Mouse (Mus musculus) limb, embryonic 14.5 days (tissue): ENCODE measurements around the gene U2af1. TPM values are rescaled to one million over a fixed set of nuclear protein-coding genes. Genes with fewer than 3 reads are reported as not detected.

ENCODE experiments used
- ATAC-seq: fragments of 200-750 bp; cut with Nextera tagmentation; 2 replicates; pipeline ENCODE4 v1.8.0; 2017; ENCODE audit warnings: low read depth, moderate number of reproducible peaks, moderate TSS enrichment; ENCODE audit not compliant: low FRiP score
- DNase-seq: peaks from one replicate; pipeline ENCODE4 v3.0.0-alpha.2; 2015; ENCODE audit warnings: low spot score
- H3K27ac ChIP-seq: fragments of 300-500 bp; sonication (generic); replicated peaks from 2 replicates; pipeline ENCODE4 v1.5.1; 2014; ENCODE audit warnings: low read depth, mild to moderate bottlenecking, low read length, moderate library complexity, mixed read lengths
- H3K27me3 ChIP-seq: fragments of 300-500 bp; sonication (generic); 2 replicates; pipeline ENCODE4 v1.6.1; 2014; ENCODE audit warnings: low read length, mixed read lengths; ENCODE audit not compliant: control insufficient read depth, insufficient read depth
- H3K36me3 ChIP-seq: fragments of 300-500 bp; sonication (generic); 2 replicates; pipeline ENCODE4 v1.6.1; 2014; ENCODE audit warnings: mild to moderate bottlenecking, low read length, moderate library complexity, mixed read lengths; ENCODE audit not compliant: control insufficient read depth, insufficient read depth
- H3K4me1 ChIP-seq: fragments of 300-500 bp; sonication (generic); 2 replicates; pipeline ENCODE4 v1.6.1; 2014; ENCODE audit warnings: antibody characterized with exemption, low read length, mixed read lengths; ENCODE audit not compliant: control insufficient read depth, insufficient read depth
- H3K4me2 ChIP-seq: fragments of 300-500 bp; sonication (generic); replicated peaks from 2 replicates; pipeline ENCODE4 v1.6.1; 2014; ENCODE audit warnings: low read depth, mild to moderate bottlenecking, low read length, moderate library complexity; ENCODE audit not compliant: severe bottlenecking
- H3K4me3 ChIP-seq: fragments of 300-500 bp; sonication (generic); replicated peaks from 2 replicates; pipeline ENCODE4 v1.5.1; 2014; ENCODE audit warnings: low read length
- H3K9ac ChIP-seq: fragments of 300-500 bp; sonication (generic); 2 replicates; pipeline ENCODE4 v1.6.1; 2014; ENCODE audit warnings: mild to moderate bottlenecking, low read depth, low read length, moderate library complexity; ENCODE audit not compliant: severe bottlenecking
- H3K9me3 ChIP-seq: fragments of 300-500 bp; sonication (generic); 2 replicates; pipeline ENCODE4 v1.6.1; 2016; ENCODE audit warnings: low read length; ENCODE audit not compliant: control insufficient read depth
- POLR2A ChIP-seq: fragments of 200-500 bp; IDR thresholded peaks from 2 replicates; pipeline ENCODE4 v1.8.0; 2012; ENCODE audit warnings: inconsistent platforms, mild to moderate bottlenecking, moderate library complexity, borderline replicate concordance; ENCODE audit not compliant: insufficient read depth, insufficient read length; ENCODE audit errors: extremely low read depth
- WGBS: fragments of 180-500 bp; shearing (Covaris S2); extraction: QIAGEN DNeasy Blood & Tissue Kit; methylation state at CpG from one replicate; pipeline ENCODE4 v1.1.7; 2014; 5-methylcytosine and 5-hydroxymethylcytosine counted together
- polyA plus RNA-seq, 2 experiments: library from polyadenylated mRNA; depleted of rRNA in 1 of 2; stranded (reverse) in 1 of 2; unstranded in 1 of 2; fragments of >200 nt; fragmentation: Nextera tagmentation in 1 of 2; extraction: Ambion mirVana in 1 of 2; gene quantifications; 2 replicates each; pipeline versions ENCODE4 v1.2.1 to v1.2.3; 2012 to 2014

U2af1 gene
- polyA plus RNA-seq, 2 experiments = 151 to 345 TPM

- no peak for TF ChIP-seq POLR2A
- Histone ChIP-seq H3K4me3 (peak overlapping the region; percentile 55; the same call in 1 of the 2 replicates), H3K36me3 (no peaks in the 10 kb centered on the region), H3K4me2 (no peak overlapping the region; the same call in 1 of the 2 replicates), H3K9me3 (no peaks in the 10 kb centered on the region), H3K4me1 (peaks cover 8% of the 10 kb centered on the region), H3K27me3 (peaks cover 17% of the 10 kb centered on the region), H3K27ac (no peak overlapping the region), H3K9ac (no peak overlapping the region)
- DNase-seq (no peak), ATAC-seq (no peak)
- WGBS = 49% methylated on average over 11 of the region's 11 CpGs
Observed at GRCm38 (mm10) chr17:31635781-31636180, 22.9 kb downstream of the U2af1 start.

GRCm38 (mm10) chr17:31634896-31635295 is 23.8 kb downstream of the U2af1 start:
- no peak overlapping the region for H3K4me2 ChIP-seq
- WGBS = 74% methylated on average over 5 of the region's 5 CpGs
- no peaks in the 10 kb centered on the region for H3K36me3 ChIP-seq
- H3K27ac ChIP-seq = no peak overlapping the region
- no peak overlapping the region for H3K9ac ChIP-seq
- H3K4me3 ChIP-seq = no peak overlapping the region
- peaks cover 17% of the 10 kb centered on the region for H3K27me3 ChIP-seq
- ATAC-seq = no peak
- peaks cover 8% of the 10 kb centered on the region for H3K4me1 ChIP-seq
- TF ChIP-seq POLR2A = no peak
- DNase-seq = no peak
- H3K9me3 ChIP-seq = no peaks in the 10 kb centered on the region

- H3K9ac ChIP-seq = no peak overlapping the region
- DNase-seq (no peak), ATAC-seq (no peak)
- no peak overlapping the region for H3K4me3 ChIP-seq
- no peak overlapping the region for H3K27ac ChIP-seq
- no peaks in the 10 kb centered on the region for H3K9me3 ChIP-seq
- no peaks in the 10 kb centered on the region for H3K36me3 ChIP-seq
- no peak overlapping the region for H3K4me2 ChIP-seq
- H3K27me3 ChIP-seq = peaks cover 17% of the 10 kb centered on the region
- TF ChIP-seq POLR2A = no peak
- 80% methylated on average over 6 of the region's 6 CpGs for WGBS
- H3K4me1 ChIP-seq = peaks cover 8% of the 10 kb centered on the region
Observed at GRCm38 (mm10) chr17:31633007-31633406, 25.7 kb downstream of the U2af1 start.

GRCm38 (mm10) chr17:31631081-31631800 is 27.5 kb downstream of the U2af1 start:
- no peak for TF ChIP-seq POLR2A

GRCm38 (mm10) chr17:31627961-31628360 is 30.7 kb downstream of the U2af1 start:
- WGBS = 98% methylated on average over 2 of the region's 2 CpGs
- Histone ChIP-seq H3K27me3 (no peaks in the 10 kb centered on the region), H3K9ac (no peak overlapping the region), H3K4me3 (no peak overlapping the region), H3K9me3 (no peaks in the 10 kb centered on the region; the same call in 1 of the 2 replicates), H3K36me3 (no peaks in the 10 kb centered on the region), H3K27ac (no peak overlapping the region), H3K4me1 (no peaks in the 10 kb centered on the region), H3K4me2 (no peak overlapping the region)
- ATAC-seq (no peak), DNase-seq (no peak)
- TF ChIP-seq POLR2A = no peak

More at GRCm38 (mm10) chr17:31631081-31631800, 27.5 kb downstream of the U2af1 start:
- Histone ChIP-seq H3K4me1 (peaks cover 1% of the 10 kb centered on the region), H3K9me3 (no peaks in the 10 kb centered on the region), H3K9ac (no peak overlapping the region), H3K36me3 (no peaks in the 10 kb centered on the region), H3K27me3 (peaks cover 12% of the 10 kb centered on the region), H3K4me2 (no peak overlapping the region), H3K4me3 (no peak overlapping the region), H3K27ac (no peak overlapping the region)
- no peak for DNase-seq
- 83% methylated on average over 10 of the region's 10 CpGs for WGBS
- no peak for ATAC-seq
